Mouse (Mus musculus) myocyte (in vitro differentiated cells): ENCODE measurements at regions not wholly inside any gene's neighbourhood (a gene's known extent, or its start where the extent isn't known, plus 50 kb on each side); places are given as distances from the start of the nearest gene placed in this dataset.

ENCODE experiments used
- CEBPB ChIP-seq: IDR thresholded peaks from 2 replicates; pipeline ENCODE4 v1.6.1; 2011; ENCODE audit warnings: mild to moderate bottlenecking, moderate library complexity; ENCODE audit not compliant: poor library complexity, insufficient read depth, severe bottlenecking
- E2F4 ChIP-seq: IDR thresholded peaks from one replicate; pipeline ENCODE4 v1.6.1; 2011; ENCODE audit warnings: mild to moderate bottlenecking, control low read depth, moderate library complexity; ENCODE audit not compliant: insufficient read depth
- MAX ChIP-seq: IDR thresholded peaks from one replicate; pipeline ENCODE4 v1.6.1; 2011; ENCODE audit warnings: low read depth, mild to moderate bottlenecking, control low read depth
- MYOD1 ChIP-seq, 3 experiments: IDR thresholded peaks; one replicate each; pipeline ENCODE4 v1.6.1; 2011; ENCODE audit warnings: control low read depth in 2 of 3, low read depth in 2 of 3, mild to moderate bottlenecking in 2 of 3, moderate library complexity in 1 of 3; ENCODE audit not compliant: insufficient read length in 2 of 3, control insufficient read depth in 1 of 3
- MYOG ChIP-seq, 3 experiments: IDR thresholded peaks; one replicate each; pipeline ENCODE4 v1.6.1; 2011; ENCODE audit warnings: control low read depth in 2 of 3, low read depth in 2 of 3, mild to moderate bottlenecking in 2 of 3; ENCODE audit not compliant: insufficient read length in 2 of 3, control insufficient read depth in 1 of 3, insufficient read depth in 1 of 3
- POLR2A ChIP-seq: IDR thresholded peaks from one replicate; pipeline ENCODE4 v1.6.1; 2011; ENCODE audit warnings: low read depth, mild to moderate bottlenecking, control low read depth, moderate library complexity; ENCODE audit not compliant: insufficient read length
- TCF12 ChIP-seq: IDR thresholded peaks from one replicate; pipeline ENCODE4 v1.6.1; 2011; ENCODE audit warnings: mild to moderate bottlenecking, control low read depth; ENCODE audit not compliant: poor library complexity, insufficient read depth, severe bottlenecking
- TCF3 ChIP-seq: IDR thresholded peaks from one replicate; pipeline ENCODE4 v1.6.1; 2011; ENCODE audit warnings: low read depth, control low read depth; ENCODE audit not compliant: insufficient read length
- USF1 ChIP-seq: IDR thresholded peaks from one replicate; pipeline ENCODE4 v1.6.1; 2011; ENCODE audit warnings: low read depth, mild to moderate bottlenecking, control low read depth, moderate library complexity

DNA sequence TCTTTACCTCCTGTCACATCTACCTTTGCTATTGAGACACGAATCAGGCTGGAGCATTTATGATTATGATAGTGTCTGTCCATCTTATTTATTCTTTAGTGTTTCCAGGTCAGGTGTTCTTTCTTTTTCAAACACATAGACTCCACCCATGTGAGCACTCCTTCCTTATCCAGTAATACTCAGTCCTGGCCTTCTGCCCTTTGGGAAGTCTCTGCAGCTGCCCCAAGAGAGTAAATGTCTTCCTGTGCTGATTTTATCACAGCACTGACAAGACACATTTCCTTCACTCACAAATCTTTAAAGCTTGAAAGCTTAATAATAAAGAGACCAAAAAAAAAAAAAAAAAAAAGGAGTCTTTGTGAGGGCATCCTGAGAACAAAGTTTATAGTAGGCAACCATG lies 153.3 kb upstream of the Nampt start:
- TF ChIP-seq POLR2A (no peak), E2F4 (no peak), MAX (no peak), MYOD1 (IDR thresholded peaks at IDR 0.05; ENCODE audit: control insufficient read depth in 1 of 3, insufficient read length in 2 of 3, low read depth in 2 of 3) (no peak), TCF12 (no peak), CEBPB (no peak), TCF3 (no peak), USF1 (no peak), MYOG (IDR thresholded peaks at IDR 0.05; ENCODE audit: control insufficient read depth in 1 of 3, insufficient read depth in 1 of 3, insufficient read length in 2 of 3, low read depth in 2 of 3) (no peak)
